Mouse (Mus musculus) thymus, adult 2 months (tissue): Measurements from ENCODE around the gene Gnat1.

ENCODE experiments used
- CTCF ChIP-seq: fragments of 200-500 bp; IDR thresholded peaks from 2 replicates; pipeline ENCODE4 v1.5.1; 2012; ENCODE audit warnings: mild to moderate bottlenecking, control low read depth, low read length, moderate library complexity, borderline replicate concordance; ENCODE audit not compliant: control insufficient read depth, poor library complexity, insufficient read depth; ENCODE audit errors: extremely low read depth
- POLR2A ChIP-seq: fragments of 200-500 bp; IDR thresholded peaks from 2 replicates; pipeline ENCODE4 v1.6.1; 2012; ENCODE audit warnings: mild to moderate bottlenecking, low read length, control low read depth, moderate library complexity; ENCODE audit not compliant: control insufficient read depth, poor library complexity, insufficient read depth; ENCODE audit errors: extremely low read depth

- TF ChIP-seq CTCF, result no peak
- TF ChIP-seq POLR2A, result no peak
Measured at GRCm38 (mm10) chr9:107628721-107629410, 50.6 kb downstream of the Gnat1 start.
